Mouse (Mus musculus): ENCODE results near the gene Antxr2. TPM values are rescaled to one million over a fixed set of nuclear protein-coding genes. Genes with fewer than 3 reads are reported as not detected.

Gene Antxr2
- total RNA-seq, 2 experiments from 2014 or later, result 8.1 to 12.1 TPM

- intact Hi-C loops (cut with DNase I), result no loop called here
- TF ChIP-seq CTCF (IDR thresholded peaks at IDR 0.05), result no peak
- H3K4me3 ChIP-seq, result no peak overlapping the region
- DNase-seq, result no peak
- H3K27ac ChIP-seq, result no peak overlapping the region
Observed at GRCm38 (mm10) chr5:97837333-97837732, 193.5 kb downstream of the Antxr2 start.

DNA sequence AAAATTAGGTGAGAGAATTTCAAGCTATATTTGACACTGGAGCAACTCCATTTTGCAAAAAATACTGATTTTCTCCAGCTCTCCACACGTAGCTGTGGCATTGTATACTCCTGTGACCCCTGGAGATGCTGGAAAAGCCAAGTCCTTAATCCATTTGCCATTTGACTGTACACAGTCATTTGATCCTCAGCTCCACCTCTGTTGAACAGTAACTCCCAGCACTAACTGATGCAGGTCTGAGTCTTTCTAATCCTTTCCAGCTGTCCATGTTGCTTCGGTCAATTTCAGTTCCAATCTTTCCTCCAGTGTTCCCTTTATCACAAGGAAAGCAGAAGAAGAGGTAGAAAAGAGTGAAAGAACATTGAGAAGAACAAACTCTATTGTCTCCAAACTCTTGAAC is 195.4 kb downstream of the Antxr2 start:
- no peak for DNase-seq
- H3K27ac ChIP-seq, result peak overlapping the region; percentile 63
- intact Hi-C loops (cut with DNase I), result no loop called here
- no peak for TF ChIP-seq CTCF (IDR thresholded peaks at IDR 0.05)
- H3K4me3 ChIP-seq, result no peak overlapping the region

- intact Hi-C loops (cut with DNase I), result no loop called here
- peak overlapping the region; percentile 63 for H3K27ac ChIP-seq
- peak; percentile 88 for DNase-seq
- H3K4me3 ChIP-seq, result no peak overlapping the region
- no peak for TF ChIP-seq CTCF (IDR thresholded peaks at IDR 0.05)
Observed at GRCm38 (mm10) chr5:97834770-97835169, 196.1 kb downstream of the Antxr2 start.

Other genes starting within 250 kb of the Antxr2 start
- 1 to 10 TPM in 1 of 2 experiments, under 1 TPM in 1; 0.73 to 1.4 TPM for gene Prdm8, start 136.2 kb upstream of the Antxr2 start, total RNA-seq (2021)
- under 1 TPM; 0.20 to 0.26 TPM for gene Fgf5, start 223.1 kb upstream of the Antxr2 start, total RNA-seq (2021)

All from gastrocnemius, adult 2 months (tissue).